Mouse (Mus musculus) hindbrain, postnatal 0 days (tissue): ENCODE measurements at regions not wholly inside any gene's neighbourhood (a gene's known extent, or its start where the extent isn't known, plus 50 kb on each side); places are given as distances from the start of the nearest gene placed in this dataset.

Experiments
- ATAC-seq: fragments of 200-750 bp; cut with Nextera tagmentation; 2 replicates; pipeline ENCODE4 v1.8.0; 2017; ENCODE audit warnings: mild to moderate bottlenecking, moderate TSS enrichment, moderate library complexity
- DNase-seq: peaks from one replicate; pipeline ENCODE4 v3.0.0-alpha.2; 2015; ENCODE audit warnings: low spot score
- H3K27ac ChIP-seq: fragments of 300-500 bp; sonication (generic); 2 replicates; pipeline ENCODE4 v1.5.1; 2014; ENCODE audit warnings: mild to moderate bottlenecking
- H3K27me3 ChIP-seq: fragments of 300-500 bp; sonication (generic); 2 replicates; pipeline ENCODE4 v1.6.1; 2014; ENCODE audit warnings: low read length, mixed read lengths; ENCODE audit not compliant: insufficient read depth
- H3K36me3 ChIP-seq: fragments of 300-500 bp; sonication (generic); 2 replicates; pipeline ENCODE4 v1.6.1; 2014; ENCODE audit warnings: low read length, mixed read lengths; ENCODE audit not compliant: insufficient read depth
- H3K4me1 ChIP-seq: fragments of 300-500 bp; sonication (generic); 2 replicates; pipeline ENCODE4 v1.6.1; 2014; ENCODE audit warnings: antibody characterized with exemption, low read length, mixed read lengths; ENCODE audit not compliant: insufficient read depth
- H3K4me2 ChIP-seq: fragments of 300-500 bp; sonication (generic); 2 replicates; pipeline ENCODE4 v1.6.1; 2014; ENCODE audit warnings: low read depth, mild to moderate bottlenecking, low read length, moderate library complexity, mixed read lengths
- H3K4me3 ChIP-seq: fragments of 300-500 bp; sonication (generic); 2 replicates; pipeline ENCODE4 v1.5.1; 2014; ENCODE audit warnings: low read length
- H3K9ac ChIP-seq: fragments of 300-500 bp; sonication (generic); replicated peaks from 2 replicates; pipeline ENCODE4 v1.6.1; 2014; ENCODE audit warnings: mild to moderate bottlenecking, low read length, moderate library complexity, mixed read lengths
- H3K9me3 ChIP-seq: fragments of 300-500 bp; sonication (generic); 2 replicates; pipeline ENCODE4 v1.6.1; 2016; ENCODE audit warnings: low read length, mixed read lengths
- CTCF ChIP-seq: IDR thresholded peaks from 2 replicates; pipeline ENCODE4 v1.5.1; 2016; ENCODE audit warnings: antibody characterized with exemption, control low read depth, low read depth
- WGBS: fragments of 180-500 bp; shearing (Covaris S2); extraction: QIAGEN DNeasy Blood & Tissue Kit; methylation state at CpG from one replicate; pipeline ENCODE4 v1.1.7; 2014; 5-methylcytosine and 5-hydroxymethylcytosine counted together

- no peak for DNase-seq
- H3K27me3 ChIP-seq: no peaks in the 10 kb centered on the region
- TF ChIP-seq CTCF: no peak
- no peak overlapping the region for H3K27ac ChIP-seq
- no peak overlapping the region for H3K4me3 ChIP-seq
- no peak overlapping the region for H3K4me2 ChIP-seq
- no peaks in the 10 kb centered on the region for H3K9me3 ChIP-seq
- H3K36me3 ChIP-seq: no peaks in the 10 kb centered on the region
- no peaks in the 10 kb centered on the region for H3K4me1 ChIP-seq
- no peak for ATAC-seq
- no peak overlapping the region for H3K9ac ChIP-seq
These were observed 125.5 kb upstream of the Rbms1 start for GRCm38 (mm10) chr2:61088501-61088900.

DNA sequence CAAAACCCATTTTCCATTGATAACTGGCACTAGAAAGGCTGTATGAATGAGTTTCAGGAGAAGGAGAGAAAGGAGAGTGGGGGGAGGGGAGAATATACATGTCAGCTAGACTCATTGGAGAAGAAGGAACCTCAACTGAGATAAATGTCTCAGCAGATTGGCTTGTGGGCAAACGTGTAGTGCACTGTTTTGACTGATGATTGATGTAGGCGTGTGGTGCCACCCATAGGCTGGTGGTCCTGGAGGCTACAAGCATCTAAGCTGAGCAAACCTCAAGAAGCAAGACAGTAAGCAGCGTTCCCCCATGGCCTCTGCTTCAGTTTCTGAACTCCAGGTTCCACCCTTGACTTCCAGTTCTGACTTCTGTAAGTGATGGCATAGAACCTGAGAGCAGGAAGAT lies 121.8 kb upstream of the Rbms1 start:
- no peak for TF ChIP-seq CTCF
- no peak for DNase-seq
- H3K9me3 ChIP-seq: no peaks in the 10 kb centered on the region

DNA sequence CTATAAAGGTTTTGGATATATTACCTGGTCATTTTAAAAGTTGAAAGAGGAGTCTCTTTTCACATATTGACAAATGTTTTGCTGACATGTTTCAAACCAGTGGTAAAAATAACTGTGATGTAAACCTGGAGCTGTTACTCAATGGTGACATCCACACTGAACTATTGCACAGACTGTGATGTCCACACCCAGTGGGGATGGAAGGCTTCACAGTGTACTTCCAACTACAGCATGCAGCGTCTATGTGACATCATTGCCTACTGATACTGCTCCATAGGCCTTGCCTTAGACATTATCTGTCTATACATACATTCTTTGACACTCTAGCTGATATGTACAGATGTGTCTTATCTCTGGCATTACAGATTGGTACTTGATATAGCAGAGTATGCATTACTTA lies 120.1 kb upstream of the Rbms1 start:
- H3K4me2 ChIP-seq: no peak overlapping the region
- H3K4me3 ChIP-seq: no peak overlapping the region
- no peaks in the 10 kb centered on the region for H3K27me3 ChIP-seq
- H3K27ac ChIP-seq: no peak overlapping the region
- no peak for TF ChIP-seq CTCF
- H3K9me3 ChIP-seq: no peaks in the 10 kb centered on the region
- no peak for ATAC-seq
- H3K36me3 ChIP-seq: no peaks in the 10 kb centered on the region
- no peak for DNase-seq
- H3K9ac ChIP-seq: no peak overlapping the region
- WGBS: 83% methylated on average over 1 of the region's 1 CpGs
- no peaks in the 10 kb centered on the region for H3K4me1 ChIP-seq

More for the DNA sequence above, 121.8 kb upstream of the Rbms1 start:
- H3K27ac ChIP-seq: no peak overlapping the region
- no peaks in the 10 kb centered on the region for H3K27me3 ChIP-seq
- H3K36me3 ChIP-seq: no peaks in the 10 kb centered on the region
- no peak overlapping the region for H3K9ac ChIP-seq
- no peak overlapping the region for H3K4me3 ChIP-seq
- ATAC-seq: no peak
- WGBS: 65% methylated on average over 3 of the region's 3 CpGs
- H3K4me2 ChIP-seq: no peak overlapping the region
- no peaks in the 10 kb centered on the region for H3K4me1 ChIP-seq

GRCm38 (mm10) chr2:61082640-61083039 lies 119.6 kb upstream of the Rbms1 start:
- H3K4me1 ChIP-seq: no peaks in the 10 kb centered on the region
- H3K9ac ChIP-seq: no peak overlapping the region
- H3K27me3 ChIP-seq: no peaks in the 10 kb centered on the region
- H3K27ac ChIP-seq: no peak overlapping the region
- H3K9me3 ChIP-seq: no peaks in the 10 kb centered on the region
- H3K4me2 ChIP-seq: no peak overlapping the region
- DNase-seq: no peak
- no peak for TF ChIP-seq CTCF
- no peak for ATAC-seq
- no peaks in the 10 kb centered on the region for H3K36me3 ChIP-seq
- H3K4me3 ChIP-seq: no peak overlapping the region

DNA sequence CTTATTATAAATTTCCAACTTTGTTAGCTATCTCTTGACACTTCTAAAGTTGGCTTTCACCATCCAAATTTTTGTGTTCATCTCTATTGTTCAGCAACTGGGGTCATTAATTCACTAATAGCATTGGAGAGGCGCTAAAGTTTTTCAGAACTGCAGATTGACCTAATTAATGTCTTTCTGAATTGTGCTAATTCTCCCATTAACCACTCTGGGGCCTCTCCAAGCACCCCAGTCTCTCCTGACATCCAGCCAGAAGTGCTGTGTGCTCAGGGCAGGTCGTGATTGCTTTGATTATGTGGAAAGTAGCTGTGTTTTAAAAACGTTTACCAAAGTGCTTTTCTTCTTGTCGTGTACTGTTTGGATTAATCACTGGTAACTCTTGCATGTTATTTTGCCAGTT lies 117.0 kb upstream of the Rbms1 start:
- 42% methylated on average over 4 of the region's 4 CpGs for WGBS
- no peaks in the 10 kb centered on the region for H3K4me1 ChIP-seq
- H3K27ac ChIP-seq: no peak overlapping the region
- TF ChIP-seq CTCF: no peak
- H3K4me2 ChIP-seq: no peak overlapping the region
- DNase-seq (no peak), ATAC-seq (no peak)
- no peak overlapping the region for H3K4me3 ChIP-seq
- no peak overlapping the region for H3K9ac ChIP-seq
- H3K27me3 ChIP-seq: no peaks in the 10 kb centered on the region
- no peaks in the 10 kb centered on the region for H3K36me3 ChIP-seq
- no peaks in the 10 kb centered on the region for H3K9me3 ChIP-seq

GRCm38 (mm10) chr2:61071025-61071424 lies 108.0 kb upstream of the Rbms1 start:
- no peak for DNase-seq
- no peak for TF ChIP-seq CTCF
- no peak for ATAC-seq
- WGBS: 77% methylated on average over 3 of the region's 3 CpGs
- H3K4me1 ChIP-seq: no peaks in the 10 kb centered on the region
- no peak overlapping the region for H3K4me3 ChIP-seq
- no peak overlapping the region for H3K9ac ChIP-seq
- H3K27me3 ChIP-seq: no peaks in the 10 kb centered on the region
- H3K27ac ChIP-seq: no peak overlapping the region
- H3K9me3 ChIP-seq: no peaks in the 10 kb centered on the region
- H3K4me2 ChIP-seq: no peak overlapping the region
- H3K36me3 ChIP-seq: no peaks in the 10 kb centered on the region

- TF ChIP-seq CTCF: no peak
- Histone ChIP-seq H3K4me3 (no peak overlapping the region), H3K9ac (no peak overlapping the region), H3K27me3 (no peaks in the 10 kb centered on the region), H3K36me3 (no peaks in the 10 kb centered on the region), H3K4me1 (no peaks in the 10 kb centered on the region), H3K9me3 (no peaks in the 10 kb centered on the region), H3K27ac (no peak overlapping the region), H3K4me2 (no peak overlapping the region)
- DNase-seq (no peak), ATAC-seq (no peak)
- WGBS: 81% methylated on average over 2 of the region's 2 CpGs
These were observed 104.9 kb upstream of the Rbms1 start for GRCm38 (mm10) chr2:61067877-61068276.
